Mouse (Mus musculus) brain, embryonic 14.5 days (tissue): ENCODE measurements at regions not wholly inside any gene's neighbourhood (a gene's known extent, or its start where the extent isn't known, plus 50 kb on each side); places are given as distances from the start of the nearest gene placed in this dataset.
"Not testable (repeated sequence)": the region's sequence is repeated elsewhere in the genome, so short reads cannot be mapped to it uniquely, and the experiment has no call there.

Experiments
- DNase-seq: peaks from one replicate; pipeline ENCODE4 v3.0.0-alpha.2; 2011; ENCODE audit warnings: low read depth
- CTCF ChIP-seq: fragments of 200-500 bp; IDR thresholded peaks from 2 replicates; pipeline ENCODE4 v1.5.1; 2012; ENCODE audit warnings: inconsistent platforms, mild to moderate bottlenecking, moderate library complexity, borderline replicate concordance; ENCODE audit not compliant: insufficient read depth, insufficient read length; ENCODE audit errors: extremely low read depth
- POLR2A ChIP-seq: fragments of 200-500 bp; IDR thresholded peaks from 2 replicates; pipeline ENCODE4 v1.6.1; 2012; ENCODE audit warnings: mild to moderate bottlenecking, inconsistent platforms, borderline replicate concordance; ENCODE audit not compliant: poor library complexity, insufficient read depth, insufficient read length, severe bottlenecking; ENCODE audit errors: extremely low read depth

DNA sequence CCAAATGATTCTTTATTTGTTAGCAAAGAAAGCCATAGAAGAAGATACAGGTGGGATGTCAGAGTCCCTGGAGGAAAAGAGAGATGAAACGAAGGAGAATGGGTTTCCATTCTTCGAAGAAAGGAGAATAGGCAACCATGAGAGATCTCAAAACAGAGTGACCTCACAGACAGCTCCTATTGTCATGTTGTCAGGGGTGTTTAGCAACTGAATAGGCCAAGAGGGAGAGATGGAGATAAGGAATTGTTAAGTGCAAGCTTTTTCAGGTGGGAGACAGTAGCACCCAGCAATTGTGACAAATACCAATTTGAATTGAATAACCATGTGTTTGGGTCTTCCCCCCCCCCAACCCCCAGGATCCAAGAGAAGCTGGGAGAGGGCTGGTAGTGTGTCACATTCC, 1121.0 kb upstream of the 1700015G11Rik start:
- DNase-seq: no peak
- TF ChIP-seq CTCF (no peak), POLR2A (no peak)

DNA sequence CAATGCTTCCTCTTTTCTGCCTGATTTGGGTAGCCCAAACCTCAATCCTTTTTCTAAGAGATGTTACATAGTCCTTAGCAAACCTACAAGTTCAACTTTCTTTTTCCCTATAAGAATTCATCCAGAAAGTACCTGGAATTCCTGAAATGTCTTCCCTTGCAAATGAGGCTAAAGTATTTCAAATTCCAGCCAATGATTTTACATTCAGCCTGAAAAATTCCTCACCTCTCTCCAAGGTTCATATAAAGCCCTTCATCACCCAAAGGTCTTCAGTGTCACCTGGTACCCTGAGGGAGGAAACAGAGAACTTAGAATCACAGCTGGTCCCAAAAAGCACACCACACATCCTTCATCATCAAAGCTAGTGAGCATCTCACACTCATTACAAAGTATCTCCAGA, 1102.1 kb upstream of the 1700015G11Rik start:
- DNase-seq: no peak
- no peak for TF ChIP-seq CTCF
- no peak for TF ChIP-seq POLR2A

DNA sequence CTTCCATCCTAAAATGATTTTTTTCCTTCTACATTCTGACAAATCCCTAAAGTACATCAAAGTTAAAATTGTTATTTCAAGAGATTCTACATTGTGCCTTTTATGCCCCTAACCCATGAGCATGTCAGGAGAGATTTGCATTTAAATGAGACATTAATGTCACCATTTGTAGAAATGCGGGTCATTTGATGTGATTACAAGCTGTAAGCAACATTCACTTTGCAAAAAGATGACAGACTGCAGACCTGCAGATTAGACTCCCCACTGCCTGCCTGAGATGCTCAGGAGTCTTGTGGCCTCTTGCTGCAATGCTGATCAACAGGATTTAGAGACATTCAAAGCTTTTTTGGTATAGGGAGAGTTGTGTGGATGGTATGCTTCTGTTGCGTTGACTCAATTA, 1100.3 kb upstream of the 1700015G11Rik start:
- no peak for TF ChIP-seq POLR2A
- TF ChIP-seq CTCF: no peak
- peak; percentile 72 for DNase-seq

DNA sequence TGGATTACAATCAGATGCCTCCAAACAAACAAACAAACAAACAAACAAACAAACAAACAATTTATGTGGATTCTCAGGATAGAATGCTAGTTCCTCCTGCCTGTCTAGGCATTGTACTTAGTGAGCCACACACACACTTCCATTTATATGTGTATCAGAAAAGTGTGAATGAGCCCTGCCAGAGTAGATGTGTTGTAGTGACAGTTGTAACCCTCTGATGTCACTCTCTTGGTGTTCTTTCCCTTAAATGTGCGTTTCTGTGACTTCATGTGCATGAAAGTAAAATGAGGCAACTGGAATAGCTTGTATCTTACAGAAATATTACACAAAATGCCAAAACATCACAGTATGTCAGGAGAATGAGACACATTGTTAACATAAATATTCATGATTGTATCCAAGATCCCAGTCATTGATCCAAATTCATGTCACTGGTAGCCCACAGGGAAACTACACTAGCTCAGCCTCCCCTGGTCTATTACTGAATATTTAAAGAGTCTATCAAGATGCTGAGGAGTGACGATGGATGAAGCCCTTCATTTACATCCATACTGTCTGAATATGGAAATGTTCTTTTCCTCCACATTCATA, 1093.8 kb upstream of the 1700015G11Rik start:
- DNase-seq: peak; percentile 63
- TF ChIP-seq CTCF: no peak
- TF ChIP-seq POLR2A: no peak

DNA sequence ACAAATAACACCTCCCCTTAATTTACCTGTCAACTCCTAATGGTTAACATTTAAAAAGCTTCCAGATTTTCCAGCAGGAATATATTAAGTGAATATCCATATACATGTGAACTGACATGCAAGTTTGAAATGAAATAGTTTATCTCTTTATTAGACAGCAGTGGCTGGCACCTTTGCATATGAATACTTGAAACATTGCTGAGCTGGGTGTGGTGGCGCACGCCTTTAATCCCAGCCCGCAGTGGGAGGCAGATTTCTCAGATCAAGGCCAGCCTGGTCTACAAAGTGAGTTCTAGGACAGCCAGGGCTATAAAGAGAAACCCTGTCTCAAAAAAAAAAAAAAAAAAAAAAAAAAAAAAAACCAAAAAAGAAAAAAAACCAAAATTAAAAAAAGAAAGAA, 1092.1 kb upstream of the 1700015G11Rik start:
- no peak for DNase-seq
- no peak for TF ChIP-seq CTCF

DNA sequence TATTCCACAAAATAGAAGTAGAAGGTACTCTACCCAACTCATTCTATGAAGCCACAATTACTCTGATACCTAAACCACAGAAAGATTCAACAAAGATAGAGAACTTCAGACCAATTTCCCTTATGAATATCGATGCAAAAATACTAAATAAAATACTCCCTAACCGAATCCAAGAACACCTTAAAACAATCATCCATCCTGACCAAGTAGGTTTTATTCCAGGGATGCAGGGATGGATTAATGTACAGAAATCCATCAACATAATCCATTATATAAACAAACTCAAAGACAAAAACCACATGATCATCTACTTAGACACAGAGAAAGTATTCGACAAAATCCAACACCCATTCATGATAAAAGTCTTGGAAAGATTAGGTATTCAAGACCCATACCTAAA, 1070.3 kb upstream of the 1700015G11Rik start:
- DNase-seq: not testable (repeated sequence)

DNA sequence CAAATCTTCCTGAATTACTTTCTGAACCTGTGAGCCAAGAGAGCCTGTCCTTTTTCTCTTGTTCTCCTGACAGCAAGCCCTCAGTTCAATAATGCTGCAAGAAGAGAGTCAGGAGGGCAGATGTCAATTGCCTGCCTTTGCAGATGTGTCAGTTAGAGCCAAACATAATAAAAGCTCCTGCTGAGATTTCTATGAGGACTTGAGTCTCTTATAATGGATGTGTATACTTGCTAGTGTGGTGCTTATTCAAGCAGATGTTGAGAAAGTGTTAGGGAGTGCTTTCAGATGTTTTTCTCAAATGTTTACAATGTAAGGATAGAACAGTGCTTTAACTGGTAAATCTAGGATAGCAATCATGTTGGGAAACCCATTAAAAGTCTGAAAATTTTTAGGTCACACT, 1055.1 kb upstream of the 1700015G11Rik start:
- DNase-seq: peak; percentile 51
- TF ChIP-seq CTCF: no peak
- TF ChIP-seq POLR2A: no peak
